Mouse (Mus musculus) cerebellum, postnatal 25 days (tissue): Measurements from ENCODE around the gene Gja3.

Source experiments
- DNase-seq, 2 experiments: peaks; one replicate each; pipeline ENCODE4 v3.0.0; 2021; ENCODE audit warnings: mixed read lengths in 2 of 2

Gja3 gene

GRCm38 (mm10) chr14:57057563-57058321, at the start of gene Gja3:
Gene Gja3, minus strand, starts transcription at chr14:57058100.
- DNase-seq, result peak in 1 of 2 experiments; percentile 8

- no peak for DNase-seq
These were observed 49.2 kb upstream of the Gja3 start for GRCm38 (mm10) chr14:57107091-57107490.

- peak in 1 of 2 experiments; percentile 14 for DNase-seq
These were observed 47.8 kb upstream of the Gja3 start for GRCm38 (mm10) chr14:57105721-57106120.

GRCm38 (mm10) chr14:57105111-57105510, 47.2 kb upstream of the Gja3 start:
- no peak for DNase-seq

GRCm38 (mm10) chr14:57104106-57105023, 46.5 kb upstream of the Gja3 start, which contains the start of gene Gjb2:
Gene Gjb2, minus strand, starts transcription at chr14:57104702.
- peak; percentile 20 to 41 for DNase-seq

- DNase-seq, result no peak
These were observed 45.8 kb upstream of the Gja3 start for GRCm38 (mm10) chr14:57103711-57104105.

GRCm38 (mm10) chr14:57103121-57103520, 45.2 kb upstream of the Gja3 start:
- no peak for DNase-seq

- no peak for DNase-seq
These were observed 43.7 kb upstream of the Gja3 start for GRCm38 (mm10) chr14:57101623-57102022.

- no peak for DNase-seq
These were observed 38.0 kb upstream of the Gja3 start for GRCm38 (mm10) chr14:57095855-57096254.

- peak; percentile 22 to 58 for DNase-seq
These were observed 35.1 kb upstream of the Gja3 start for GRCm38 (mm10) chr14:57093029-57093428.

GRCm38 (mm10) chr14:57090001-57090400, 32.1 kb upstream of the Gja3 start:
- no peak for DNase-seq

- DNase-seq, result no peak
These were observed 31.2 kb upstream of the Gja3 start for GRCm38 (mm10) chr14:57089107-57089506.

- no peak for DNase-seq
These were observed 26.3 kb upstream of the Gja3 start for GRCm38 (mm10) chr14:57084180-57084668.

GRCm38 (mm10) chr14:57082863-57083262, 25.0 kb upstream of the Gja3 start:
- no peak for DNase-seq

GRCm38 (mm10) chr14:57075537-57075936, 17.6 kb upstream of the Gja3 start:
- DNase-seq, result no peak

GRCm38 (mm10) chr14:57069906-57070305, 12.0 kb upstream of the Gja3 start:
- peak; percentile 14 to 39 for DNase-seq

GRCm38 (mm10) chr14:57066053-57066452, 8.2 kb upstream of the Gja3 start:
- no peak for DNase-seq

GRCm38 (mm10) chr14:57060052-57060451, 2.2 kb upstream of the Gja3 start:
- peak; percentile 50 to 57 for DNase-seq

- no peak for DNase-seq
These were observed 717 bp downstream of the Gja3 start for GRCm38 (mm10) chr14:57057204-57057562.

GRCm38 (mm10) chr14:57052713-57053112, 5.2 kb downstream of the Gja3 start:
- DNase-seq, result no peak

GRCm38 (mm10) chr14:57043863-57044262, 14.0 kb downstream of the Gja3 start:
- no peak for DNase-seq

GRCm38 (mm10) chr14:57041439-57041838, 16.5 kb downstream of the Gja3 start:
- no peak for DNase-seq

- no peak for DNase-seq
These were observed 22.9 kb downstream of the Gja3 start for GRCm38 (mm10) chr14:57034926-57035498.
